Mouse (Mus musculus): ENCODE measurements around the gene Zscan4-ps2. TPM values are rescaled to one million over a fixed set of nuclear protein-coding genes. Genes with fewer than 3 reads are reported as not detected.
"Not testable (repeated sequence)": the region's sequence is repeated elsewhere in the genome, so short reads cannot be mapped to it uniquely, and the experiment has no call there.

The Zscan4-ps2 gene
- total RNA-seq (2021): not detected
- long read RNA-seq, experiment 1: 0 reads
- long read RNA-seq, experiment 2: 0 reads

DNA sequence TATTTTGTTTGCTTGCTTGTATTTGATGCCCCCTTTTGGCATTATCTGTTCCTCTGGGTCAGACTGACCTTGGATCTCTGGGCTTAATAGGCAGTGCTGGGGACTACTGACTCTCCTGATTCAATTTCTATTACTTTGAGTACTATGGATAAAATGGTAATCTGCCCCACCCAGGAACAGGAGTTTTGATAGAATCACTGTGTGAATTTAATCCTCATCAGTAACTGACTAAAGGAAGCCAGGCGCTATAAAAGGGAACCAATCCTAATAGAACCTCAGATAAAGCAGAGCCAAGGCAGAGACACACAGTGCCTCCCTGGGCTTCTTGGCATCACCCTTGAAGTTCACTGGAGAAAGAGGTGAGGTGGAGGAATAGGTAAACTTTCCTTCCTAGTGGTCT, at the start of gene Zscan4-ps2:
TSS of gene Zscan4-ps2 (plus strand) at position 301 of the 400 bp plus-strand sequence.
- not testable (repeated sequence) for DNase-seq

Other genes starting within 250 kb of the Zscan4-ps2 start
- gene Zscan4e, start 203.6 kb upstream of the Zscan4-ps2 start, total RNA-seq (2021): not detected
- not detected for gene Zscan4f, start 116.4 kb upstream of the Zscan4-ps2 start, total RNA-seq (2021)
- gene Zscan4-ps3, start 95.0 kb downstream of the Zscan4-ps2 start, total RNA-seq (2021): not detected
- not detected for gene Vmn1r72, start 165.8 kb downstream of the Zscan4-ps2 start, total RNA-seq (2021)
- gene Vmn1r73, start 216.0 kb downstream of the Zscan4-ps2 start, total RNA-seq (2021): not detected